Mouse (Mus musculus): Measurements from ENCODE around the gene Itprid2.

Itprid2 gene

DNA sequence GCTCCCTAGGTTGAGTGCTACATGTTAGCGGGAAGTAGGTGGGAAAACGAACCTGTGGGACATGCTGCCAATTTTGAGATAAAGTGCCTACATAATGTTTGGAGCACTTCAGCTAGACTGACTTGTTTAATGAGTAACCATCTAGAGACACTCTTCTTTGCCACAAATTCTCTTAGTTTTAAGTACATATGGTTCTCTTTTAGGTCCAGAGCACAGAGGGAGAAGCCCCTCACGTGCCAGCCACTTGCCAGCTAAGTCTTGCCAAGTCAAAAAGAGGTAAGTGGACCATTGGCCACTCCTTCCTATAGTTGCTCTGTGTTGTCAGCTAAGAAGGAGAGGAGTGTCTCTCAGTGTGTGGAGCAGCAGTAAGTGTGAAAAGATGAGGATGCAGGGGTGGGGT, 16.0 kb downstream of the Itprid2 start:
- no peak for DNase-seq

DNA sequence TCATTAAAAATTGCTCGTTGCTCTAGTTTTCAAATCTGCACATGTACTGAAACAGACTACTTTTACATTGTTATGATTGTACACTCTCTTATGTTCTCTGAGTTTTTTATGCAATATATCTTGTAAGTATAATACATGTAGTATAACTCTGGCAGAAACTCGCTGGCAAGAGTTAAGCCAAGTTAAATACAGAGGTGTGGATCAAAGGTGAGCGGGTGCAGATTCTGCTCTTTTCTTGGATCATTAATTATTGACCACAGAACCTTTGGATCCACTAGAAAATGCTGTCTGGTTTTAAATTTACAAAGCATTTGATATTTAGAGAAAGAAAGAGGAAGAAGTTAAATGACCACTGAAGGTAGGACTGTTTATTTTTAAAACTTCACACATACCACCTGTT, 16.5 kb downstream of the Itprid2 start:
- no peak for DNase-seq

DNA sequence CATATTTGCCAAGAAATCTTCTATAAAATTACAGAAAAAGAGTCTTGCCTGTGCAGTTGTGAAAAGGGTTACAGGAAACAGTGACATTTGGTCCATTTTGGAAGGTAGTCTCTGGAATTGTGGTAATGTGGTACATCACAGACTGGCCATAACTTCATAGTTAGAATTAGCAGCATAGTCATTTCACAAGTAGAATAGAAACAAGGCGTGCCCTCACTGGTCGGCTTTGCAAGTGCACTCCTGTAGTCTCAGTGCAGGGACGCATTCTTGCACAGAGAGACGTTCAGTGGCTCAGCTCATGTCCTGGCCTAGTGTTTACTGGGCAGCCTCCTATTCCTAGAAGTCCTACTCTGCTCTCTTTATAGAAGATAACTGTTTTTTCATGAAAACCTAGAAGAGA, 17.4 kb downstream of the Itprid2 start:
- DNase-seq, result no peak

DNA sequence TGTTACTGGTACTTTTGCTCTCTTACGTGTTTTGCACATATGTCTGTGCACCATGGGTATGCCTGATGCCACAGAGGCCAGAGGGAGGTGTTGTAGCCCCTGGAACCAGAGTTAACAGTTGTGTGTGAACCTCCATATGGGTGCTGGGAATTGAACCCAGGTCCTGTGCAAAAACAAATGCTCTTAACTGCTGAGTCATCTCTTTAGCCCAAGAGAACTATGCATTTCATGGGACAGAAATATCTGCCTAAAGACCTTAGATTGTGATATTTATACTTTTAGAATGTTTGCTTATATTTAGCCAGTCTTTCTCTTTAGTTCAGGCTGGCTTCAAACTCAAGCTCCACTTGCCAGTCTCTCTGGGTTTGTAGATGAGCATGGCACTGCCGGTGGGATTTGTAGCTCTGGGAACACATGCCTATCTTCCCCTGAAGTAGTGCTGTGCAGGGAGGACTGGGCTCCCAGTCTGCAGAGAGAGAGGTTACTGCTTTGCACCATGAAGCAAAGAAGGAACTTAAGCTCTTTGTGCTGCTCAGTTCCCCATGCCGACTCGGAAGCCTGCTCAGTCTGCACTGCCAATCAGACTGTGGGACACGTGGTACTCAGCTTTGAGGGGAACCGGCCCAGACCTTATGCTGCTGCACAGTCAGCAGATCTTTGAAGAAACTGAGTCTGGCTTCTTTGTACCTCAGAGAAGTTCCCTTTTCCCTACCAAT, 18.1 kb downstream of the Itprid2 start:
- DNase-seq, result peak; percentile 30

DNA sequence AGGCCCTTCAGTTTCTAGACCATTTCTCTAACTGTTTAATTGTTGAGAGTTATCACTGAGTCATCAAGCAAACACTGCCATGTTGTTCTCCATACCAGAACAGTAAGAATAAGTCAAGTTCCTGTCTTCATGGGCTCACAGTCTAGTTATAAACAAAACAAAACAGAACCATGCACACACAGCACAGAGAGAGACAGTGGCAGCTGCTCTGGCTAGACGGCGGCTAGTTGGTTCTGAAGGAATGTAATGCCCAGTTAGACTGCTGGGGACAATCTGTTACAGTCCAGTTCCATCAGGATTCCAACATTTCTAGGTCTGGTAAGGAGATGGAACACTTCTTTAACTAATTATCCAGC, 18.6 kb downstream of the Itprid2 start:
- DNase-seq, result no peak

DNA sequence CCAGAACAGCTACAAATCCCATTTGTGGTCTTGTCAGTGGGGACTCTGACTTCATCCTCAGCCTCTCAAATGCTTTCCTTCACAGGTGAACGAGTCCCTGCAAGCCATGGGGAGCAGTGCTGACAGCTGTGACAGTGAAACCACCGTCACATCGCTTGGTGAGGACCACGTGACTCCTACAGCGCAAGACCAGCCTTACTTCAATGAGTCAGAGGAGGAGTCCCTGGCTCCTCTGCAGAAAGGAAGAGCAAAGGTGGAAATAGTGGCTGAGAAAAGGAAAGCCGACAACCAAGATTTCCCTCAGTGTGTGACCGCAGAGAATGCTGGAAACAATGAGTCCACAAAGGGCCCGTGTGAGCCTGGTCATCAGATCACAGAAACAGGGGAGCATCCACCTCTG, 21.9 kb downstream of the Itprid2 start:
- no peak for DNase-seq

DNA sequence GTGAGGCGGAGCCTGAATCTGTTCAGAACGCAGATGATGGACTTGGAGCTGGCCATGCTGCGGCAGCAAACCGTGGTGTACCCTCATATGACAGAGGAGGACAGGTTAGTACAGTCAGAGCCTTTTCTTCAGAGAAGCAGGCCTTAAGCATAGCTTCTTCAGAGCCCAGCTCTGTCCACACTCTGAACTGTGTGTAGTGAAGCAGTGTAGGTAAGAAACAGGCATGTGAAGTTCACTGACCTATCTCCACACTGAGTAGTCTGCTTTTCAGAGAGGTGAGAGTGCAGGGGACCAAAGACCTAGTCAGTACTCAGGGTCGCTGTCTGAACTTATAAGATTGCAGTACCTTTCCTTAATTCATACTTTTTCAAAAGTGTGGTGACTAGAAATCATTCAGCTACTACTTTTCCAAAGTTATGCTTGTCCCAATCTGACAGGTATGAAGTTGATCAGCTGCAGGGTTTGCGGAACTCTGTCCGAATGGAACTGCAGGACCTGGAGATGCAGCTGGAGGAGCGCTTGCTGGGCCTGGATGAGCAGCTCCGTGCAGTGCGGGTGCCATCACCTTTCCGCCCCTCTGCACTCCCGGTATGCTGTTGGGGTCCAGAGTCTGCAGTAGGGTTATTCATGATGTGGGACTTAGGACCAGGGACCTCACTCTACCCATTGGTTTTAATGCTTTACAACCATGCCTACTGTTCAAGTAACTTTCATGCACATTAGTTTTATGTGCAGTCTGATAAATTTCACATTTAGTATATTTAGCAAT, 25.4 kb downstream of the Itprid2 start:
- no peak for DNase-seq

DNA sequence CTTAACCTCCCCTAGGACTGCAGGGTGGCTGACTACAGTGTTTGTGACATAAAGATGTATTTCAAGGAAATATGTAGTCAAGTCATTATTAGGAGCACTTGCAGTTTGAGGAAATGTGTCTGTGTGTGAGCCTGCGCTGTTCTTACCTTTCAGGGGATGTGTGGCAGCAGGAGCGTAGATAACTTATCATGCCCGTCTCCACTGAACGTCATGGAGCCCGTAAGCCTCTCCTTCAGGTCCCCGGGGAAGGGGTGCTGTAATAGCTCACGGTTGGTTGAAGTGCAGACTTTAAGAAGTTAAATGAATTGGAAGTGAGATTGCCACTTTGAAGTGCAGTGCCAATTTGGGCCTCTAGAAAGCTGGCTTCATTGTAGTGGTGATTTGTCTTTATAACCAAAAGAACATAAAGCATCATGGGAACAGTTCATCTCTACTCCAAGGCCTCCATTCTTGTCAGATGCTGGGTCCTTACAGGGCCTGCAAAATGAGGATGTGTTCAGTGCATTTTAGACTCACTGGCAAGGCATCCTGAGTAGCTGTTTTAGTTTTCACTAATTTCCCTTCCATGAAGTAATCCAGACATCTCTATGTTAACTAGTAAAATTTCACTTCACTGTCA, 26.4 kb downstream of the Itprid2 start:
- DNase-seq, result no peak

DNA sequence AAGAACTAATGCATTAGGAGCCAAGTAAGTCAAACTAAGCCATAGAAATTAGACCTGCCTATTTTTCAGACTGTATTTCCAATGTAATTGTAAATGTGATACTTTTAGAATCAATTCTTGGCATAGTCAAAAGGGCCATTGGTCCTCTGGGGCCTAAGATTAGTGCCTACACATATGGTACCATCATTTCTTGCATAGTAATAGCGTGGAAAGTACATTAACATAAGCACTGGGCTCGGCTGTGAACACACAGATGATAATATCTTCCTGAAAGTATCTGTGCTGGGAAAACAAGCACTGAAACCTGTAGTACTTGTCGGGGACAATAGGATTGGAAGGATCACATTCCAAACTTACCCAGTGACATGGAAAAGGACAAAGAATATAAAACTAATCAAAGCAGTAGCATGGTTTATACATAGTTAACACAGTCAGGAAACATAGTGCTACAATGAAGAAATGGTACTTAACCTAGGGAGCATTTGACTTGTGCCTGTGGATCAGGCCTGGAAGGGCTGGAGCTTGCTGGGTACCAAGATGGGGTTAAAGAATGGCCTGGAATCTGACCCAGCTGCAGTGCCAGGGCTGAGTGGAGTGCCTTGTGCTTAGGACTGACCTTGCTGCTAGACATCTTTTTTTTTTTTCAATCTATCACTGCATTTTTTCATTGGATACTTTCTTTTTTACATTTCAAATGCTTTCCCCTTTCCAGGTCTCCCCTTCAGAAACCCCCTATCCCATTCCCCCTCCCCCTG, 29.6 kb downstream of the Itprid2 start:
- no peak for DNase-seq

DNA sequence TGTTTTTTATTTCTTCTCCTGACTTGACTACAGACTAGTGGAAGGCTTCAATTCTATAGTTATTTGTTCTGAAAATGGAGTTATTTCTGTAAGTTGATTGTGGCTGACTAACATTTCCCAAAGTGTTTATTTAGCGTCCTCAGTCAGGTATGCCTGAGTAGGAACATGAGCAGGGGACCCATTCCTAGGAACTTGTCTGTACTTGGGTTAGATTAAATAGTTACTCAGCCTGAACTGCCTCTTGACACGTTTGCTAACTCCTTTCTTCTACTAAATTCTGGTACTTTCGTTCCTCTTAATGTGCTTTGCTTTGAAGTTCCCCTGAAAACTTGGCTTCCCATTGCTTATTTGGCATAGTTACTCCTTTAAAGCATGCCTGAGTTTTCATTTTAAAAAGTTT, 30.3 kb downstream of the Itprid2 start:
- no peak for DNase-seq

DNA sequence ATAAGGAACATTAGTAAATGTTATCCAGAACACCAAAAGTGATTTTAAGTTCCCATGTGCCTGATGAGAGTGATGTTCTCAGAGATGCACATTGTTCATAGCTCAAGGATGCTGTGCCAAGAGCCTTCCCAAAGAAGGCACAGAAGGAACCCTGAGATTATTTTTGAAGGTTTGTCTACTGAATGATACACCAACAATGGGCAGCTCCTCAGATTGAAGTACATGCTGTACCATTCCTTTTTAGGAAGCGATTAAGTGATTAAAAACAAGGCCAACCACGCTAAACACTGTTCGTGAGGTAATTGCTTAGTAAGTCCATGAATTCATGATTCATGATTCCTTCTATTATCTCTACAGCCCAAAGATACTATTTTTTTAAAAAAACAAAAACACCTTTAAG, 40.1 kb downstream of the Itprid2 start:
- DNase-seq, result no peak

DNA sequence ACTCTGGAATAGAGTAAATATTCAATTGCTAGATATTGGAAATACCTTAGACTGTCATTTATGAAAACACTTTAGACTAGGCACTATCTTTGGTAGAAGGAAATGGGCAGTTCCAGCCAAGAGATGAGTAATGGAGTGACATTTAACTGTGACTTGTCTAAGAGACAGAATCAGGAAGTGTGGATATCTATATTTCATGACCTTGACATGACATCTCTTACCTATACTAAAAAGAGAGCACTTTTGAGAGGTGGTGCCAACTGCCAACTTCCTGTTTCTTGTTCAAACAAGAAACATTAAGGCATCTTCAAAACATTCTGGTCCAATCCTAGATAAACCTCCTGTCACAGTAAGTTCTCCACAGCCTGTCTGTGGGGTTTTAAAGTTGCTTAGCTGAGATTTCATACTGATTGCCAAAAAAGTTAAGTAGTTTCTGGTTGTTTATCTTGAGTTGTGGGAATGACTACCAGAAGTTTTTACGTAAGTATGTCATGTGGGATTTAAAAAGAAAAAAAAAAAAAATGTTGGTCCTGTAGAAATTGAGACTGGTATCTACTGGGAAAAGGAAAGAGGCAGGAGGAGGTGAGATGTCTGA, 42.6 kb downstream of the Itprid2 start:
- no peak for DNase-seq

DNA sequence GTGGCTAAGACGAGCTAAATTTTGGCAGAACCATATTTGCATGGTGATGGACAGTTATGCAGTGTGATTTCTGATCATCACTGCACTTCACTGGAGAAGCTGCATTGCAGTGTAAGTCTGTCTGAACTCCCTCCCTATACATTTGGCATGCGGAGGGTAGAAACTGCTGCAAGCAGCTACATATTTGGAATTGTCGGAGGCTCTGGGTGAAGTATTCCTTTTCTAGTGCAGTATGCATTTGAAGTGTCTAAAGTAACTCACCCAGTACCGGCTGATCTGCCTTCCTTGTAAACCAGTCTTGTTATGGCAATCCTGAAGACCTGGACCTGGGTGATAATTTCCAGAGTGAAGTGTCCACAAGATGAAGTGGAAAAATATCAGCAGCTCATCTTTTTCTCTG, 46.5 kb downstream of the Itprid2 start:
- no peak for DNase-seq

DNA sequence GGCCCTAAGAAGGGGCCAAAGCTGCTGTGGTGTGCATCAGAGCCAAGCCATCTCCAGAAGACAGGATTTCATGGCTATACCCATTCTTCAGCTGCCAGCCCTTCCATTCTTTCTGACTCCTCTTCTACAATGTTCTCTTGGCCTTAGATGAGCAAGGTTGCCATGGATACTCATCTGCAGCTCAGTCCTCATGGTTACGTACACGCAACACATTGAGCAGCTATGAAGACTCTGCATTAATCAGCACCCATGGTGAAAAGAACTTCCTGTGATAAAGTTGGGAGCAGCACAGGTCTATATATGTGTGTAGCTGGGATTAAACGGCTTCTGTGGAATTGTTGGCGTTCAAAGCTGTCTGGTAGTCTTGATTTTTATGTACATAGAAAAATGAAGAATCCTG, 48.1 kb downstream of the Itprid2 start:
- no peak for DNase-seq

DNA sequence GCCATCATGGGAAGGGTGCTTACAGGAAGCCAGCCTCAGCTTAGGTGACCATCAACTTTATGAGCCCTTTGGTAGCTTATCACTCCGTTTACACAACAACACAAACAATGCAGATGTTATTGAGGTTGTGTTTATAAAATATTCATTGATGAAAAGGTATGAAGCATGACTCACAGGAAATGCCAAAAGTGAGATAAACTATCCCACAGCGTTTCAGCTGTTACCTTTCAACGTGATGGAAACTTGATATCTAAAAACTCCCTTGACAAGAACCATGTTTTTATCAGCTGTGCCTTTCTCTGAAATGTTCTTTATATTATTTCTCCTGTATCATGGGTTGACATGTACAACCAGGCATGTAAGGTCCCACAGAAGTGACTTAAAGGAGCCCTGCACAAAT, 55.7 kb downstream of the Itprid2 start:
- DNase-seq, result no peak

DNA sequence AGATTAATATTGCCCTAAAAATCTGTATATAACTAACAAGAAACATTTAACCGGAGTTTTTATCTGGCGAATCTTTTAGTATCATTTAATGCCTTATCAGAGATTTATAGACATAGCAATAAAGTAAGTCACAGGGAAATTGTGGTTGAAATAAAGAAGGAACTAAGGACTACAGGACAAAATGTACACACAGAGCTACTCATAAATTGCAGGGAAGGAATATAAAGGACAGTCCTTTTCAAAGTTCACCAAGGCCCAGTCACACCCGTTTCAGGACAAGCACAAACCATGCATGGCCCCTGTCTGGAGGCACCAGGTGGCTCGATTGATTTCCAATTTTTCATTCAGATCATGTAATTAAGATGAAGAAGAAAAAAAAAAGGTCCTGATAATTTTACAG, 60.0 kb downstream of the Itprid2 start:
- no peak for DNase-seq

DNA sequence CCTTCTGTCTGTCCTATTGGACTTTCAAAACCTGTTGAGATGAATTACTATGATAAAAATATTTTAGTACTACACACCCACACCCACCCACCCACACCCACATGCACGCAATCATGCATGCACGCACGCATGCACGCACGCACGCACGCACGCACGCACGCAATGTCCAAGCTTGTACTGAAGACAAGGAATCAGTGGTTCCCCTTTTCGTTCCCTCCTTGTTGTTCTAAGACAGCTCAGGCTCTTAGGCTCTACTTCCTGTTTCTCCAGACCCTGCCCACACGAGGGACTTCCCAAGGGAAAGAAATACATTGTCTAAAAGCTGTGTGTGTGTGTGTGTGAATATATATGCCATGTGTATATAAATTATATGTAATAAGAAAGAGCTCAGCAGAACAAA, 60.8 kb downstream of the Itprid2 start:
- peak; percentile 6 for DNase-seq

DNA sequence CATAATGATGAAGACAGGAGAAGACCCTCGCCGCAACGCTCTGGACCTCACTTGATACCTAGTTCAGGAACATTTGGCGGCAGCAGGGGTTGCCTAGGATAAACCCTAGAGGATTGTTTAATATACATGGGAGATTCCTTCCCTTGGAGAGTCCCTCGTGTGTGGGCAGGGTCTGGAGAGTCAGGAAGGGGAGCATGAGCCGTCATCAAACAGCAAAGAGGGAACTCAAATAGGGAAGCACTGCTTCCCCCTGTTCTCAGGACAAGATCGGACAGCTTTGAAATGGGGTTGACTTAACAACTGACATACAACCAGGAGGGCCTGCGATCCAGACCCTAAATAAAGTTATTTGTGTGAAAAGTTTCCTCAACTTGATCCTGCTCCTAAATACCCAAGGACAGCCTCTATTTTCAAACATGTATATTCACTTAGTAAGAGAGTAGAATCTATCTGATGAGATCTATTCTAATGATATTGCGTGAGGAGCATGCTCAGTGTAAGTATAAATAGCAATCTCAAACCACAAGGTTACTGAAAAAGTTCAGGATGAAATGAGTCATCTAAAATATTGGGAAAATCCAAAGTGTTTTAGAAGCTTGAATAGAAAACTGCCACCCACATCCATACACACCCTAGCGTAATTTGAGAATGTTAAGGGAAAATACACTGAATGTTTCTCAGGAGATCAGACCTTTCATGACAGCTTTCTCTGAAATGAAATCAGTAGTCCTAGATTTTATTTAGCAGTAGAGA, 61.5 kb downstream of the Itprid2 start:
- no peak for DNase-seq

DNA sequence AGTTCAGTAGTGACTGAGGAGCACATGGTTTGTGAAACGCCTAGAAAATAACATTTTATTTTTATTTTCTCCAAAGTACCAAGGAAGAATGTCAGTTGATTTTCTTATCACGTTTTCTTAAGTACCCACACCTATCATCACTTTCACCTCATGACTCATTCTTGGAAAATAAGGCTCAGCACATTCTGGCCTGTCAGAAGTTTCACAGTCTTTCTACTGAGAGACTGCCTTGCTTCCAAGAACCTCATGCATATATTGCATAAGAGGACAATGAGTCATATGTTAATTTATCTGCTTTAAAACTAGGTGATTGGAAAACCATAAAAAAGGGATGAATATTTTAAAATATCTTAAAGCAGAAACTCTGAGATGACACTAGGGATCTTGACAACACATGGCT, 63.0 kb downstream of the Itprid2 start:
- no peak for DNase-seq

DNA sequence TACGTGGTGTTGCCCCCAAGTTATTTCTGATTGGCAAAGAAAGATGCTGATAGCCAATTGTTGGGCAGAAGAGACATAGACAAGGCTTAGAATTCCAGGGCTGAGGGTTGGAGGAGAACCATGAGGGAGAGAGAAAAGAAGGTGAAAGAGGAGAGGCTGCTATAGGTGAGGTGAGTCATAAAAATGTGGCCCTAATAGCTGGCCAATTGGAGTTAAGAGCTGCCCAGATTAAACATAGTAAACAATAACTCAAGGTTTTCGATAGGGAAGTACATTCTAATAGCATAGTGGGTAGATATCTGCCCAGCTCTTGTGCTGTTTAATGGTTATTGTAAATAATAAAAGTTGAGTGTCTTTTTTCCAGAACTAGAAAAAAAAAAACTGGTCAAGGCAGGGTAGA, 69.6 kb downstream of the Itprid2 start:
- DNase-seq, result no peak

DNA sequence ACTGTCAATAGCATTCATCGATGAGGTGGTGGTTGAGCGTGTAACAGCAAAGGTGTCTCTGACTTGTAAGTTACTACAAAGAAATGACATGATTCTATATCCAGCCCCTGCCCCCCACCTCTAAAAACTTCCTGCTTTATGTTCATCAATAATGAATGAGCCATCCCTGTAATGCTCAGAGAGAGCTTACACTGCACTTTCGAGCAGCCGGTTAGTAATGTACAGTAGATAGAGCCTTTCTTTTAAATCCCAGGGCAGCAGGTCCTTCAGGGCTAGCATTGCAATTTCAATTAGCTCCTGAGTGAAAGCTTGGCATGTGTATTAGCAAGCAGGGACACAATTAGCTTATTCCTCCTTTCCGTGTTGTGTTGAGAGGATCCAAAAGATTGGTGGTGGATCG, 72.4 kb downstream of the Itprid2 start, which contains the start of gene Ppp1r1c:
Ppp1r1c (plus strand) TSS at position 206 of the 400 bp plus-strand sequence.
- DNase-seq, result no peak

DNA sequence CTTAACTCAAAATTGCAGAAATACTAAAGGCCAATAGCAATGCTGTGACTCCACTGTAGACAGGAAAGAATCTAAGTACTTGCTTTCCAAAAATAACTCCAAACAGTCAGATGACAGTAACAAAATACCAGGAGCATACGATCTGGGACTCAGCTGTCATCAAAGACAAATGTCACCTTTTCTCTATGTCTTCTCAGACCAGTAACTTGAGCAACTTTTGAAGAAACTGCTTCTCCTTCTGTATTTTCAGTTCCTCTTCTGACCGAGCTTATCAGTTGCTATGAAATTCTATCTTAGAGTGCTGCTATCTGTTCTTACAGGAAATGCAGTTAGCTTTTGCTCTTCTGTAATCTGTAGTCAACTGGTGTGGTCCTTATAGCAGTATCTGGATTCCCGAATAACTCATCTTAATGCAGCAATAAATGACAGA, 78.5 kb downstream of the Itprid2 start:
- no peak for DNase-seq

Measured in liver (tissue).